Mouse (Mus musculus) heart, embryonic 11.5 days (tissue): ENCODE measurements around the gene Crct1. TPM values are rescaled to one million over a fixed set of nuclear protein-coding genes. Genes with fewer than 3 reads are reported as not detected.
A peak's percentile ranks its signal among the peaks of the same experiment; 100 is the strongest.

ENCODE experiments used
- ATAC-seq: fragments of 200-750 bp; cut with Nextera tagmentation; replicated peaks from 2 replicates; pipeline ENCODE4 v1.8.0; 2017; ENCODE audit warnings: moderate library complexity; ENCODE audit not compliant: insufficient number of reproducible peaks, low FRiP score, low TSS enrichment
- H3K27ac ChIP-seq: fragments of 300-500 bp; sonication (generic); 2 replicates; pipeline ENCODE4 v1.5.1; 2014; ENCODE audit warnings: mild to moderate bottlenecking, low read depth, low read length
- H3K27me3 ChIP-seq: fragments of 300-500 bp; sonication (generic); 2 replicates; pipeline ENCODE4 v1.6.1; 2014; ENCODE audit warnings: mild to moderate bottlenecking, low read length, mixed read lengths; ENCODE audit not compliant: control insufficient read depth, insufficient read depth
- H3K36me3 ChIP-seq: fragments of 300-500 bp; sonication (generic); 2 replicates; pipeline ENCODE4 v1.6.1; 2014; ENCODE audit warnings: mild to moderate bottlenecking, low read length, moderate library complexity, mixed read lengths; ENCODE audit not compliant: control insufficient read depth, insufficient read depth
- H3K4me1 ChIP-seq: fragments of 300-500 bp; sonication (generic); 2 replicates; pipeline ENCODE4 v1.6.1; 2014; ENCODE audit warnings: low read length; ENCODE audit not compliant: control insufficient read depth, insufficient read depth
- H3K4me2 ChIP-seq: fragments of 300-500 bp; sonication (generic); 2 replicates; pipeline ENCODE4 v1.6.1; 2014; ENCODE audit warnings: mild to moderate bottlenecking, moderate library complexity
- H3K4me3 ChIP-seq: fragments of 300-500 bp; sonication (generic); 2 replicates; pipeline ENCODE4 v1.5.1; 2014; ENCODE audit warnings: low read depth, low read length
- H3K9ac ChIP-seq: fragments of 300-500 bp; sonication (generic); 2 replicates; pipeline ENCODE4 v1.6.1; 2014; ENCODE audit warnings: mild to moderate bottlenecking, low read depth, low read length, moderate library complexity
- H3K9me3 ChIP-seq: fragments of 300-500 bp; sonication (generic); replicated peaks from 2 replicates; pipeline ENCODE4 v1.6.1; 2016; ENCODE audit warnings: low read length; ENCODE audit not compliant: control insufficient read depth
- WGBS: fragments of 180-500 bp; shearing (Covaris S2); extraction: QIAGEN DNeasy Blood & Tissue Kit; methylation state at CpG from one replicate; pipeline ENCODE4 v1.1.7; 2014; ENCODE audit not compliant: insufficient replicate concordance; 5-methylcytosine and 5-hydroxymethylcytosine counted together
- polyA plus RNA-seq: library from polyadenylated mRNA; unstranded; fragments of >200 nt; fragmentation: Nextera tagmentation; extraction: Ambion mirVana; gene quantifications from 2 replicates; pipeline ENCODE4 v1.2.1, GENCODE M21; 2014

Gene Crct1
- polyA plus RNA-seq: 0.26 and 0.55 TPM in 2 replicates

DNA sequence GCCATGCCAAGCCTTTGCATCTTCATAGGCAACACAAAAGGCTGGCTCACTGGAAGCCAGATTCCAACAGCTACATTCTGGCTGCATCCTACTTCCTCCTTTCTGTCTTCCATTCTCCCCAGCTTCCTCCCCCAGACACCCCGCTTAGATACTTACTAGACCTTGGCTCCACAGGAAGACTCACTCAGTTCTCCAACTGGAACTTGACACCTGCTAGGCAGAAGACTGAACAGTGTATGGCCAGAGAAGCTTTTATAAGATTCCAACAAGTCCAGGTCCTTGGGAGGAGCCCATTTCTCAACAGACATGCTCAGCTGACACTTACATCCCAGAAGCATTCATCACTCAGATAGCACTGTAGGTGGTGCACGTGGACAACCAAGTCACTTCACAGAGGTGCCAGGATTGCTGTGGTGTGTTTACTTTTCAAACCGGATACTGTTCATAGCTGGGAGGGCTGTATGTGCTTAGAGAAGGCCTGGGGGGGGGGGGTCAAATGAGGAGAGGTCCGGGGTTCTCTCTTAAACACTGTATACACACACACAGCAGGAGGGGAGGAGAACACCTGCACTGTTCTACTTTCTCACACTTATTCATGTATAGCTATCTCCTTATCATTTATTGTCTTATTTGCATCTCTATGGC lies at the start of gene Crct1:
Gene Crct1 (minus strand): TSS at position 228 of the 645 bp plus-strand sequence.
- Histone ChIP-seq H3K4me2 (peak within 1 kb of the TSS; percentile 77), H3K9ac (peak within 1 kb of the TSS; percentile 52), H3K27me3 (no peaks in the 10 kb centered on the region; the same call in 1 of the 2 replicates), H3K4me3 (peak within 1 kb of the TSS; percentile 50), H3K27ac (no peak within 1 kb of the TSS), H3K9me3 (no peaks in the 10 kb centered on the region), H3K4me1 (no peaks in the 10 kb centered on the region), H3K36me3 (no peaks in the 10 kb centered on the region)
- no peak for ATAC-seq
- WGBS: 40% methylated on average over 4 of the region's 4 CpGs

DNA sequence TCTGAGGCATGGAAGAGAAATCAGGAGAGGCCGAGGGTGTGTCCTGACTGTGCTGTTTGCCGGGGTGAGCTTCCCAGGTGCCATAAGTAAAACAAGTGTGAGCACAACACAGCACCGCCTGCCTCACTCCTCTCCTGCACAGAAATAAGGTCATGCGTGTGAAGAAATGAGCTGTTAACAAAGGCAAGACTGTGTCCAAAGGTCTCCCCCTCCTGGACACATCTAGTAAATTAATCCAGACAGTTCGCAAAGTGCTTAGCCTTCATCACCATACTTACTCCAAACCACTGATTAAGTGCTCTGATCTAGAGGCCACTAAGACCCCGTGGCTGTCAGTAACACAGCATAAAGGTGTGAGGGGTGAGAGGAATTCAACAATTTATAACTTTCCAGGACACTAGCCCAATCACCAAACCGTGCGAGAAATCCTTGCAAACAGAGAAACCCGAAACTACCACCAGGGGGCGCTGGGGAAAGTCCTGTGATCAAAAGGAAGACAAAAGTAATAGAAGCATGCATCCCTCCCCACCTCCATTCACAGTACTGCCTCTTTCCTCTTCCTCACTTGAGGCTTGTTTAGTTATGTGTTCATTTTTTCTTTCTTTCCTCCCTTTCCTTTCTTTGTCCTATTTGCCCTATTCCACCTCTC lies 37.5 kb upstream of the Crct1 start:
- Histone ChIP-seq H3K4me1 (no peaks in the 10 kb centered on the region), H3K9me3 (no peaks in the 10 kb centered on the region), H3K4me3 (no peak overlapping the region), H3K9ac (no peak overlapping the region), H3K36me3 (no peaks in the 10 kb centered on the region), H3K4me2 (no peak overlapping the region), H3K27me3 (no peaks in the 10 kb centered on the region), H3K27ac (no peak overlapping the region)
- 44% methylated on average over 10 of the region's 10 CpGs for WGBS
- ATAC-seq: no peak

DNA sequence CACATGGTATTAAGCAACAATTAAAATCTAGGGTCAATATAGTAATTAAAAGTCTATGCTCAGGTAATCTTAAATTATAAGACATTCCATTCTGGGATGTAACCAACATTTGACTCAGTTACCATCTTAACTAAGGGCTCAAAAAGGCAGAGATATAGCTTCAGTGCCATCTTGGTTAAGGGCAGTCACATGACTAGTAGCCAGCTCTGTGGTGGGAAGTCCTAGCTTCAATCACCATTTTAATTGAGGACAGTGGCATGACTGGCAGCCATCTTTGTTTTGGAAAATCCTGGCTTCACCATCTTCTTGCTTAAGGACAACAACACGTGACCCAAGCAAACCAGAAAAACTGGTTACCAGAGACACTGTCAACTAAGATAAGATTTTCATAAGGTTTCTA lies 34.7 kb upstream of the Crct1 start:
- Histone ChIP-seq H3K9ac (no peak overlapping the region), H3K9me3 (no peaks in the 10 kb centered on the region), H3K27ac (no peak overlapping the region), H3K4me2 (no peak overlapping the region), H3K4me3 (no peak overlapping the region), H3K4me1 (no peaks in the 10 kb centered on the region), H3K27me3 (no peaks in the 10 kb centered on the region), H3K36me3 (no peaks in the 10 kb centered on the region)
- ATAC-seq: no peak
- WGBS: 89% methylated on average over 1 of the region's 1 CpGs

DNA sequence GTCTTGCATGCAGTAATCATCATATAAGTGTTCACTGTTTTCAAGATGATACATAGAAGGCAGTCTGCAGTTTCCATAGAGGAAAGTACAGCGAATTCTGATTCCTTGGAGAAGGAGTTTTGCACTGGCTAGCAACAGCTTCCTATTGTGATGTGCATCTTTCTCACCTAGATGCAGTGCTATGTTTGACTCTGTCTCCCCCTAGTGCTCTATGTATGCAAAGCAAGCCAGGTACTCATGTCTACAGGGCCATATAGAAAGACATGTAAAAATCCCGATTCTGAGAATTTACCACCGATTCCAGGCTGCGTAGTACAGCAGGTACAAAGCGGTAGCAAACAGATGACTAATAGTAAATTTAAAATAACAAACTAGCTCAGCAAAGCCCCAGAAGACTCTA lies 16.0 kb upstream of the Crct1 start:
- WGBS: 45% methylated on average over 5 of the region's 5 CpGs

DNA sequence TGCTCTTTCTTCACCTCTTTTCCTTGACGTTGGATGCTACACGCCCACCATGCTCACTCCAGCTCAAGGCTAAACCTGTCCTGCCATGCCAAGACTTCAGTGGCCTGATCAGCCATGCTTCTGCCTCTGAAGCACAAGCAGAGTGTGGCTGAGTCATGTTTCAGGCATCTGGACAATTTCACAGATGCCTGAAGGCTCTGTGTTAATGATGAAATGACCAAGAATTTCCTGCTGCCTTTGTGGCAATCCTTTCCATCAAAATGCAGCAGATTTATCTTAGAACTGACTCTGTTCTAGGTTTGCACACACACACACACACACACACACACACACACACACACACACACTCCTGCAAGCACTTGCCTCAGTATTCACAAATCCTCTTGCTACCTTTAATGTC lies 10.0 kb upstream of the Crct1 start:
- H3K27me3 ChIP-seq: no peaks in the 10 kb centered on the region

More for the DNA sequence above, 16.0 kb upstream of the Crct1 start:
- Histone ChIP-seq H3K27me3 (no peaks in the 10 kb centered on the region), H3K27ac (no peak overlapping the region), H3K4me3 (no peak overlapping the region), H3K9me3 (no peaks in the 10 kb centered on the region), H3K4me1 (no peaks in the 10 kb centered on the region), H3K36me3 (no peaks in the 10 kb centered on the region), H3K9ac (no peak overlapping the region), H3K4me2 (no peak overlapping the region)
- no peak for ATAC-seq

DNA sequence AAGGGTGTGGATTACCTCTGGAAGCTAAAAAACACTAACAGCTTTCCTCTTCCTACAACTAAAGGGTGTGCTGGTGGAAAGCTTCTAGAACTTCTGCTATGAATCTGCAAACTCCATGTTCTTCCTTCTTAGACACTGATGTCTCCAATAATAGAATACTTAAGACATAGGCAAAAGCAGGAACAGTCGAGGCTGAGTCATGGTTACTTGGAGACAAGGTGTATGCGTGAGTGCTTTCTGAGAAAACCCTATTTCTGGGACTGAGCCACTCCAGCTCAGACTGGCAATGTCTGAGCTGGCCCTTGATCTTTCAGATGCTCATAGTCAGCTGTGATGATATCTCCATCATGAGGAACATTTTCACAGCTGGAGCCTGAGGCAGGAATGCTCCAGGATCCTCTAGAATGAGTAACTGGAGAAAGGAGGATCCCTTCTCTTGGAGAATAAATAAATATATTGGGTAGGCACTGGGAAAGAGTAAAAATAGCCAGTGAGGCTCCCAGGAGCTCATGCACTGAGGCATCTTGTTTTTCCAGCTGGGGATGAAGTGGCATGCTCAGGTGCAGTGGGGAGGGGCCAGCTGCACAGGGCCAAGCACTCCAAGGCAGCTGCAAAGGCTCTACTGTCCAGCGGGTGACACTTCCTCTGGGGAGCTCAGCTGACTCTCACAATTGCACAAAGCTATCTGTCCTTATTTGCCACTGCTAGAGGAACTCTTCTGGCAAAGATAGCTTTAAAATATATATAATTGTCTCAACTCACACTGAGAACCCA lies 8.1 kb upstream of the Crct1 start:
- Histone ChIP-seq H3K4me1 (no peaks in the 10 kb centered on the region), H3K36me3 (no peaks in the 10 kb centered on the region), H3K4me2 (no peak overlapping the region), H3K27ac (no peak overlapping the region), H3K9me3 (no peaks in the 10 kb centered on the region), H3K27me3 (no peaks in the 10 kb centered on the region; the same call in 1 of the 2 replicates), H3K9ac (no peak overlapping the region), H3K4me3 (no peak overlapping the region)
- WGBS: 68% methylated on average over 3 of the region's 3 CpGs
- ATAC-seq: no peak

More for the DNA sequence above, 10.0 kb upstream of the Crct1 start:
- Histone ChIP-seq H3K27ac (no peak overlapping the region), H3K4me2 (no peak overlapping the region), H3K4me3 (no peak overlapping the region), H3K9ac (no peak overlapping the region), H3K4me1 (no peaks in the 10 kb centered on the region), H3K9me3 (no peaks in the 10 kb centered on the region), H3K36me3 (no peaks in the 10 kb centered on the region)
- ATAC-seq: no peak
- WGBS: 36% methylated on average over 2 of the region's 2 CpGs

DNA sequence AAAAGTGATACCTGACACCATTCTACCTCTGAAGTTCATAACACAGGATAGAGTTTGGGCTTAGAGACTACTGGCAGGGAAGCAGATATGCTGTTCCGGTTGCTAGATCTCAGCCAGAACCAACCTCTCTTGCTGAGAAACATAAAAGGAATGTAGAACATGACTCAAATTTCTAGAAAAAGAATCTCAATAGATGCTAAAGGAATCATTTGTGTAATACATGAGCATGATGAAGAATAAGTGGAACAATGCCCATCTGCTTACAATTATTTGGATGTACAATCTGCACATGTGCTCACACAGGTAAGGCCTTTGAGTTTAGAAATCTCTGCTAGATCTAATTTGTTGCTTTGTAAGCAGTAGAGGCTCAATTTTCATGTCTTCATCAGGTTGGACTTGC lies 5.7 kb upstream of the Crct1 start:
- Histone ChIP-seq H3K9ac (no peak overlapping the region), H3K9me3 (no peaks in the 10 kb centered on the region), H3K4me2 (no peak overlapping the region), H3K36me3 (no peaks in the 10 kb centered on the region), H3K27me3 (no peaks in the 10 kb centered on the region; the same call in 1 of the 2 replicates), H3K27ac (no peak overlapping the region), H3K4me3 (no peak overlapping the region), H3K4me1 (no peaks in the 10 kb centered on the region)
- no peak for ATAC-seq
- 79% methylated on average over 1 of the region's 1 CpGs for WGBS

DNA sequence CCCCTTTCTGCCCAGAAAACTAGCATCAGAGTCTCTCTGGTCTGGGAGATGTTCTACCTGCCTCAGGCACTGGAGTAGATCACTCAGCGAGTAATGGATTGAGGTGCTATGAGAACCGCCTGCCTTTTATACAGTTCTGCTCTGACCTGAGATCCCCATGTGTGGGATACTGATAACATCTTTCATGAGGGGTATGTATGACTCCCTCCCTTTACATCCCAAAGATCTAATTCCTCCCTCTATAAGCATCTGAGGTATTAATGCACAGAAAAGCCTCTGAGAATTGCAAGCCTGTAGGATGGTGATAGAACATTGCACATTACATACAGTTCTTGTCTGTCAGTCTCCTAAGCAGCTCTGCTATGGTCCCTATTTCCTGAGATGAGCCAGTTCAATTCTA lies 3.5 kb upstream of the Crct1 start, which contains the start of gene Lce1m:
Gene Lce1m (minus strand): TSS at position 101 of the 400 bp plus-strand sequence.
- Histone ChIP-seq H3K9ac (no peak within 1 kb of the TSS), H3K4me2 (no peak within 1 kb of the TSS), H3K36me3 (no peaks in the 10 kb centered on the region), H3K27me3 (no peaks in the 10 kb centered on the region; the same call in 1 of the 2 replicates), H3K9me3 (no peaks in the 10 kb centered on the region), H3K4me1 (no peaks in the 10 kb centered on the region), H3K27ac (no peak within 1 kb of the TSS), H3K4me3 (no peak within 1 kb of the TSS)
- no peak for ATAC-seq
- WGBS: 78% methylated on average over 2 of the region's 2 CpGs
